Mouse (Mus musculus) layer of hippocampus, postnatal 10 days (tissue): Measurements from ENCODE around the gene Psmd11. TPM values are rescaled to one million over a fixed set of nuclear protein-coding genes. Genes with fewer than 3 reads are reported as not detected.

ENCODE experiments used
- total RNA-seq, 2 experiments: library from RNA; stranded (reverse); gene quantifications; 2 replicates each; pipeline ENCODE4 v1.2.3; 2021

The Psmd11 gene
- total RNA-seq, 2 experiments from 2014 or later: 106 to 116 TPM

Other genes with a start within 250 kb of the Psmd11 start
- 1 to 10 TPM; 3.3 to 4.1 TPM for gene Rnf135, start 244.8 kb upstream of the Psmd11 start, total RNA-seq
- gene Rhot1, start 219.6 kb upstream of the Psmd11 start, total RNA-seq: 10 to 100 TPM; 62.2 to 64.0 TPM
- 10 to 100 TPM; 18.9 to 19.6 TPM for gene Rhbdl3, start 127.7 kb upstream of the Psmd11 start, total RNA-seq
- gene 5730455P16Rik, start 50.6 kb upstream of the Psmd11 start, total RNA-seq: 10 to 100 TPM; 43.5 to 46.0 TPM
- 100 to 1,000 TPM; 152 to 164 TPM for gene Zfp207, start 45.3 kb upstream of the Psmd11 start, total RNA-seq
- gene Cdk5r1, start 48.4 kb downstream of the Psmd11 start, total RNA-seq: 100 to 1,000 TPM; 277 to 285 TPM